Mouse (Mus musculus): Measurements from ENCODE around the gene Xrcc2.
"Not testable (repeated sequence)": the region's sequence is repeated elsewhere in the genome, so short reads cannot be mapped to it uniquely, and the experiment has no call there.

The Xrcc2 gene

GRCm38 (mm10) chr5:25705567-25706349 lies at the start of gene Xrcc2:
Gene Xrcc2, minus strand, starts transcription at chr5:25705825.
- in situ Hi-C loops (cut with MboI, MseI): loop anchor here (10.0 kb wide), 1 partner anchor 171 kb away; no protein-coding TSS in a partner anchor

DNA sequence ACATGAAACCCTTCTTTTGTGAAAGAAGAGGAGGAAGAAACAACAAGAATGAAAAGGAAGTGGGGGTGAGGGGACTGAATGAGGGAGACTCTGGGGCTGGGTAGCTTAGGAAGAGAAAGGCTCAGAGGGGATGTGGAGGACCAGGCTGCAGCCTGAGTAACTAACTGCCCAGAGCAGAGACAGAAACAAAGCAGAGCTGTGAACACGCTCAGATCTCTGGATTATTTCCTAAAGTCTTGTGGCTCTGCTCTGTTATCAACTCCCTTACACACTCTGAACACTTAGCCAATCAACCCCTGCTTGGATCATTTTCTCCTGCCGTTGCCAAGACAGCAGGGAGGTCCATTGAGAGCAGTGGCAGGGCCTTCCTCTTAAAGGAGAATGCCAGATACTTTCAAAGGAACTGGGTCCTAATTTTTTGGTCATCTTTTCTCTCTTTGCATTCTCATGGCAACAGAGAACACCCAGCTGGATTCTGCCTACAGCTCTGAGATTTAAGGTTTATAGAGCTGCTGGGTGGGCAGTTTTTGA lies 48.7 kb upstream of the Xrcc2 start:
- in situ Hi-C loops (cut with MboI, MseI): no loop called here

DNA sequence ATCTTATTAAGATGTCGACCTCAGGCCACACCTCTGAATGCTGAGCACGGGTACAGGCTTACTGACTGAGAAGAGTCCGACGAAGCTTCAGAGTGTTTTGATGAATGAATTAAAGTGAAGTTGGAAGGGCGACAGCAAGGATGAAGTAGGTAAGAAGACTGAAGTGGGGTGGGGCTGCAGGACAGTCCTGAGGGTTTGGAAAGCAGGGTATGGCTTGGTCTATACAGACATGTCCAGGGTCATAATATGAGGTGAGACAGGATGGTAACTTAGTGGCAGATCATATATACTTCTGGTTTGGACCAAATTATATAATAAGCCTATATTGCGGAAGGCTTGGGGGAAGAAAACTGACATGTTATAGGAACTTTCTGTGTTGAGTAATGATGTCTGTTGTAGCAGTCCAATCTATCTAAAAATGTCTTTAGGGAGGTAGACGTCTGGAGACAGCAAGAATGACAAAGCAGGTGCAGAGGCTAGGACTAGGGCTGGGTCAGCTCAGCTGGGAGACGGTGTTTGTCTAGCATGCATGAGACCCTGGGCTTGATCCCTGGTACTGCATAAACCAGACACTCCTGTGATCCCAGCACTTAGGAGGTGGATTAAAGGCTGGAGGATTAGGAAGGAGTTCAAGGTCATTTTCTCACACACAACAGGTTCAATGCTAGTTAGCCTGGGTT lies 48.1 kb upstream of the Xrcc2 start:
- in situ Hi-C loops (cut with MboI, MseI): no loop called here

DNA sequence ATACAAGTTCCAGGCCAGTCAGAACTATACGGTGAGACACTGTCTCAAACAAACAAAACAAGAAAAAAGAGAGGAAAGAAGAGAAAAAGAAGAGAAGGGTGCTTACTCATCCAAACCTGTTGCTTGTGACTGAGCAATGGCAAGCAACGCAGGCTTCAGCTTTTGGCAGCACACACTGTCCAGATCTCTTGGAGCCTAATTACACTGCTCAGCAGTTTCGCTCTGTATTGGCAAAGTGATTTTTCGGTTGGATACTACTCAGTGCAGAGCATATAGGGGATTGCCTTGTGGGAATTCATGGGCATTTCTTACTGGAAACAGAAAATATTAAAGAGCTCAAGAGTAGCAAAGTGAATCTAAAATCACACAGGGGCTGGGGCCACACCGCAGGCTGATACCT lies 47.2 kb upstream of the Xrcc2 start:
- in situ Hi-C loops (cut with MboI, MseI): no loop called here

DNA sequence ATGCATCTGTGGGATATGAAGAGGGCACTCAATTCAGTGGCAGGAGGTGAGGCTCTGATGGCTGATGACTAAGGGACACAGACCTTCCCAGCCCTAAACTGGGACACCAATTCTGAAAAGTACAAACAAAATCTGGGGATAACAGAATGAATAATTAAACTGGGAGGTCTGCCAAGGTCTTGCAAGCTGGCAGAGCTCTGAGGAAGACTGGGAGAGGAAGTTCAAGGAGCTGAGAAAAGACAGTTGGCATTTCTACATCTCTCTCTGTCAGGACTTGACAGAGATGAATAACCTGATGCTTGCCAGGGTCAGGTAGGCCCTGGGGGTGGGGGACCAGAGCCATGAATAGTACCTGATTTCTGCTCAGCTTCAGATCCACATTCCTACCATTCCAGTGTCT lies 45.9 kb upstream of the Xrcc2 start:
- in situ Hi-C loops (cut with MboI, MseI): no loop called here

- in situ Hi-C loops (cut with MboI, MseI): no loop called here
Observed at GRCm38 (mm10) chr5:25748613-25749012, 43.0 kb upstream of the Xrcc2 start.

DNA sequence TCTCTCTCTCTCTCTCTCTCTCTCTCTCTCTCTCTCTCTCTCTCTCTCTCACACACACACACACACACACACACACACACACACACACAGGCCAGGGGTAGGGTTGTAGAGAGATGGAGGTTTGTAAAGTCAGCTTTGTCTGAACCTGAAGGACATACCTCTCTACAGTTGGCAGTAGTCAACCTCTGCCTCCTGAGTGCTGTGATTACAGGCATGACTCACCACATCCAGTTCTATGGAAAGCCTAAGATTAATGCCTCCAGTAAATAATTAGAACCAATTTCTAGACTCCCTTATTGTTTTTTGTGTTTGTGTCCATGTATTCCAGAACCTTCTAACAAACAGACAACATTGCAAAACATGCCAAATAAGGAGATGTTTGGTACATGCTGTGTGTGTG lies 42.3 kb upstream of the Xrcc2 start:
- in situ Hi-C loops (cut with MboI, MseI): no loop called here

DNA sequence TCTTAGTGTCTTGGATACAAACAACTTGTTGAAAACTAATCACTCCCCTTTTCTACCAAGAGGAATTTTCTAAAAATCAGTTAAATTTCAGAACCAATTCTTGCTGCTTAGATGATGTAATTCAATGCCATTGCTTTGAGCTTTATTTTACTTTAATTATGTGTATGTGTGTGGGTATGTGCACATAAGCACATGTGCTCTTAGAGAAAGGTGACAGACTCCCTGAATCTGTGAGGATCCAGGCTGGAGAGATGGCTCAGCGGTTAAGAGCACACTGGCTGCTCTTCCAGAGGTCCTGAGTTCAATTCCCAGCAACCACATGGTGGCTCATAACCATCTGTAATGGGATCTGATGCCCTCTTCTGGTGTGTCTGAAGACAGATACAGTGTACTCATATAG lies 33.3 kb upstream of the Xrcc2 start:
- in situ Hi-C loops (cut with MboI, MseI): not testable (repeated sequence)

DNA sequence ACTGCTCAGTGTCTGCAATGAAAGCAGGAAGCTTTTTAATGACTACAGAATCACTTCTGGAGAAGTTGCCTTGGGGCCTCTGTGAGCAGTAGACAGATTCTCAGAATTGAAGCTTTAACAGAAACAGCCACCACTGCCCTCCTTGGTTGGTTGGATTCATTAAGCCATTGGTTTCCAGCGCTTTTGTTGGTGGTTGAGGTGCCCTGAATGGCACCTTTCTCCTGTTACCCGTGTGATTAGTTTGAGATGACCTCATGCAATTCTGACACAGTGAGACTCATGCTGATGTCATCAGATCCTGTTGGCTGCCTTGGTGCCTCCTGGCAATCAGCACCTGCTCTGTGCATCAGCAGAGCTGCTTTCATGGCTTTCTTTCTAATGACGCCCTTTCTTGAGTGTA lies 32.8 kb upstream of the Xrcc2 start:
- in situ Hi-C loops (cut with MboI, MseI): no loop called here

DNA sequence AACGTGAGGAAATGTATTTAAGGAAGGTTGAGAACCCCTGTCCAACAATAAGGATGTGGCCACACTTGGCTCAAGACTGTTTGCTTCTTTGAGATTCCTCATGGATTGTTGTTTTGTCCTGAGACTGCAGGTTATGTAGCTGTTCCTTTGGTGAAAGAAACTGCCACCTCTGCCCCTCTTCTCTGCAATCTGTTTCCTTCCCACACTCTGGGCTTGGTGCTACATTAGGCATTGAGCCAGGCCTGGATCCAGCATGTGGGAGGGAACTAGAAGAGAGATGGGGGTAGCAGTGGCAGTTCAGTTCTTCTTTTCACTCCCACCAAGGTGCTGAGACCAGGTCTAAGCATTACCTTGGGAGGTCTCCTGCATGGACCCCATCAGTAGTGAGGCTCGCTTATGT lies 30.2 kb upstream of the Xrcc2 start:
- in situ Hi-C loops (cut with MboI, MseI): no loop called here

GRCm38 (mm10) chr5:25734318-25734717 lies 28.7 kb upstream of the Xrcc2 start:
- in situ Hi-C loops (cut with MboI, MseI): no loop called here

DNA sequence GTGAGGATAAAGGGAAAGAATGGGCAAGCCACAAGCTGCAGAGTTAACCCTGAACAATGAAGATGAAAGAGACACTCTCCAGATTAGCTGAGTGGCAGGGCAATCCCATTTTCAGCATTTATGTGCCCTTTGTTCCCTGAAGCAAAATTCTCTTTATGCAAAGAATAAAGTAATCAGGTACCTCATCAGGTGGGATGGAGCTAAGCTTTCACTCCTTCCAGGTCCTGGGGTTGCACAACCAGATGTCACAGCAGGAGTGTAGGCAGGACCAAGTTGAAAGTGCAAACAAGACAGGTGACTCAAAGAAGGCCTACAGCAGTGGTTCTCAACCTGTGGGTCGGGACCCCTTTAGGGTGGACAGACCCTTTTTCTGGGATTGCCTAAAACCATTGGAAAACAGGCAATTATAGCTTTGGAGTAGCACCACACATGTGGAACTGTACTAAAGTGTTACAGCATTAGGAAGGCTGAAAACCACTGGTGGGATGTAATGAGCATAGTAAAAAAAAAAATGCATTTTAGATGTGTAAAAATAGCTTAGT lies 18.6 kb upstream of the Xrcc2 start:
- in situ Hi-C loops (cut with MboI, MseI): no loop called here

DNA sequence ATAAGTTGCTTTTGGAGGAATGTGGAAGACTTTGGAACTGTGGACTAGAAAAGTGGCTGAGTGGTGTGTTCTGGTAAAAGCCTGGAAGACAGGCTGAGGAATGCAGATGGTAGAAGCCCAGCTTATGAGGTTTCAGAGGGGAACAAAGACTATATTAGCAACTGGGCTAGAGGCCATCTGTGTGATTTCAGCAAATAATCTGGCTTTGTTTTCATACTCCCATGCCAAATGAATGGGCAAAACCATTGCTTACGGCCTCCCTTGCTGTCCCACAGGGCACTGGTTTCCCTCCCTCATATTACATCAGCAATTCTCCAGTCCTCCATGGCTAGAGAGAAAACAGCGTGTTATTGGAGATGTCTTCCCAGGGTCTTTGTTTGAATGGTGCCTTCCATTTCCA lies 17.4 kb upstream of the Xrcc2 start:
- in situ Hi-C loops (cut with MboI, MseI): no loop called here

- in situ Hi-C loops (cut with MboI, MseI): no loop called here
Observed at GRCm38 (mm10) chr5:25719390-25719789, 13.8 kb upstream of the Xrcc2 start.

DNA sequence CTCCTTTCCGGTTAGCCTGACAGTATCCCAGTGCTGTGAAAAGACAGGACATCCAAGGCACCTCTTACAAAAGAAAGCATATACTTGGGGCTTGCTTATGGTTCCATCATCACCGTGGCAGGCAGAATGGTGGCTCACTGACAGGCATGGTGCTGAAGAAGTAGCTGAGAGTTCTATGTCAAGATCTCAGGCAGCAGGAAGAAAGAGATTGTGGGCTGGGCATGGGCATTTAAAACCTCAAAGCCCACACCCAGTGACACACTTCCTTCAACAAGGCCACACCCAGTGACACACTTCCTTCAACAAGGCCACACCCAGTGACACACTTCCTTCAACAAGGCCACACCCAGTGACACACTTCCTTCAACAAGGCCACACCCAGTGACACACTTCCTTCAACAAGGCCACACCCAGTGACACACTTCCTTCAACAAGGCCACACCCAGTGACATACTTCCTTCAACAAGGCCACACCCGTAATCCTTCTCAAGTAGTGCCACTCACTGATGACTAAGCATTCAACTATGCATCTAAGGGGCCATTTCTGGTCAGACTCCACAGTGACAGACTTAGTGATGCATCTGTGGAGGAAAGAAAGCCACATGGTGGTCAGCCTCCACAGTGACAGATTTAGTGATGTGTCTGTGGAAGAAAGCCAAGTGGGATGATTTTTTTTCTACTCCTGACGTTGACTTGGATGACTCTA lies 7.5 kb upstream of the Xrcc2 start:
- in situ Hi-C loops (cut with MboI, MseI): not testable (repeated sequence)

DNA sequence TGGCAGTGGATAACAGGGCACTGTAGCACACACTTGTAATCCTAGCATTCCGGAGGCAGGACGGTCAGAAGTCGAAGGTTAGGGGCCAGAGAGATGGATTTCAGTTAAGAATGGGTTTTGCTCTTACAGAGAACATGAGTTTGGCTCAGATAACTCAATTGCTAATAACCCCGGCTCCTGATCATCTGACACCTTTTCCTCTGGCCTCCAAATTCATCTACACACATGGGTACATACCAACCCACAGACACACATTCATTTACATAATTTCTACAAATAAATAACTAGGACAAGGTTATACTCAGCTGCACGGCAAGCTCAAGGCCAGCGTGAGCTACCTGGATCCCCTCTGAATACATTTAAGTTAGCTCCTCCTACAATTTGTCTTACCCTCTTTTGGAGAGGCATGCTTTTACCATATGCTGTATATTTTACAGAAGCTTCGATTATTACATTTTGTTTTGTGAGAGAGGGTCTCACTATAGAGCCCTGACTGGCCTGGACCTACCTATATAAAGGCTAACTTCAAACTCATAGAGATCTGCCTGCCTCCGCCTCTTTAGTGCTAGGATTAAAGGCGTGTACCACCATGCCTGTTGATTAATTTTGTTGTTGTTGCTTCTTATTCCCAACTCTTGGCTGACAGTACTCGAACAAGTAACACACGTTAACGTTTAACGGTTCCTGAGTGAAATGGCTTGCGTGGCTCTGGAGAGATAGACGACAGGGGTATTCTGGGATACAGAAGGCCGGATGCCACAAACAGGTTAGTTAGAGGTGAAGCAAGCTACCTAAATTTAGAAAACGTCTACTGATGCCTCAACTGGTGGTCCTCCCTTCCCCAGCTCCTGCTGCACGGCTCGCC lies 691 bp downstream of the Xrcc2 start:
- in situ Hi-C loops (cut with MboI, MseI): loop anchor here (10.0 kb wide), 1 partner anchor 170 kb away; no protein-coding TSS in a partner anchor

DNA sequence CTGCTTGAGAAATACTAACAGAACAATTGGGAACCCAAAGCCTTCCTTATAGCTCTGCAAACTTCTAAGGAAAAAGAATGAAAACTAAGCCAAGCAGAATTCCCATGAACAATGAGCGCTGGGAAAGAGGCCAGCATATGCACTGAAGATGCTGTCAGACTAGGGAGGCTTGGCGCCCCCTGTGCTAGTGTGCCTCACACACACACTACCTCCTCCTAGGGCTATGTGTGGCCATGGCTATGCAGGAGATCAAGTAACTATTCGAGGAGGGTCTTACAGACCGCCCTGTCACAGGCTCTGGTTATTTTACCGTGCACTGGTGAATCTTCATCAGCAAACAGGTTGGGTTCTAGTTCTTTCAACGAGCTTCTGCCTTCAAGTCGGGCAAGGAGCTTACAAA lies 7.7 kb downstream of the Xrcc2 start:
- in situ Hi-C loops (cut with MboI, MseI): no loop called here

GRCm38 (mm10) chr5:25696256-25696655 lies 9.4 kb downstream of the Xrcc2 start:
- in situ Hi-C loops (cut with MboI, MseI): no loop called here

- in situ Hi-C loops (cut with MboI, MseI): no loop called here
Observed at GRCm38 (mm10) chr5:25695786-25696185, 9.8 kb downstream of the Xrcc2 start.

DNA sequence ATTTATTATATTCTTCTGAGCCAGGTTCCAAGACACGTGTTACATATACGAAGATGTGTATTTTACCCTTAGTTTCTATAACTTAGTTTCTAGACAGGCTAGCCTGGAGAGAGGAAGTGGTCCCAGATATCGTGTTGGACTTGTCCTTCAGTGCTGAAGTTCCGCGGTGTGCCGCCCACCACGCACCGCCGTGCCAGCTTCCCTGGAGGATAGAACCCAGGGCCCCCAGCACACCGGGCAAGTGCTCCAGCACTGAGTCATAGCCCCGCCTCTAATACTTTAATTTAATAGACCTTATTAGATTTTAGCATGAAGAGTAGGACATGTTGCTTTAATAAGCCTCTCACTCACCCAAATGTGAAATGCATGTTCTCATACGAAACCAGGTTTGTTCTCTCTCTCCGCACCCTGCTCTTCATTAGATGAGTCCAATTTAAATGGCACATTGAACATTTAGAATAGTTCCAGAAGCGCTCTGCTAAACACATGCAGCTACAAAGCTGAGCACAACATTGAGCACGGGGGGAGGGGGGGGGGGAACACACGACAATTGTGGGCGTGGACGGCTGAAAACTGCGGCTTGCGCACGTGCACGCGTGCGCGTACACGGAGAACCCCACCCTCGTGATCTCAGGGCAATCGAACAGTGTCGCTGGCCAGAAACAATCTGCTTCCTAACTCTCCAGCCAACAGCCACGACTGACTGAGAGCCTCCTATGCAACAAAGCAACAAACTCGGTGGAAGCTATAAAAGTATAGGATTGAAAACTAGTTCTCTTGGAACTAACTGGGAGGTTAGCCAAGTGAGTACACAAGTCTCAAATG lies 33.7 kb downstream of the Xrcc2 start:
- in situ Hi-C loops (cut with MboI, MseI): no loop called here

Measured in T-helper 1 cell (primary cell).